Mouse (Mus musculus) stomach, embryonic 16.5 days (tissue): ENCODE data around the gene Tnfrsf9. TPM values are rescaled to one million over a fixed set of nuclear protein-coding genes. Genes with fewer than 3 reads are reported as not detected.

ENCODE experiments used
- ATAC-seq: fragments of 200-750 bp; cut with Nextera tagmentation; 2 replicates; pipeline ENCODE4 v1.8.0; 2017; ENCODE audit warnings: moderate number of reproducible peaks, moderate TSS enrichment; ENCODE audit not compliant: insufficient read depth, low FRiP score
- H3K27ac ChIP-seq: fragments of 300-500 bp; sonication (generic); 2 replicates; pipeline ENCODE4 v1.5.1; 2014; ENCODE audit warnings: low read length
- H3K27me3 ChIP-seq: fragments of 300-500 bp; sonication (generic); 2 replicates; pipeline ENCODE4 v1.6.1; 2014; ENCODE audit warnings: low read length, control low read depth, mixed read lengths; ENCODE audit not compliant: control insufficient read depth, insufficient read depth
- H3K36me3 ChIP-seq: fragments of 300-500 bp; sonication (generic); 2 replicates; pipeline ENCODE4 v1.6.1; 2014; ENCODE audit warnings: low read length; ENCODE audit not compliant: control insufficient read depth, insufficient read depth
- H3K4me1 ChIP-seq: fragments of 300-500 bp; sonication (generic); 2 replicates; pipeline ENCODE4 v1.6.1; 2014; ENCODE audit warnings: low read length, control low read depth, mixed read lengths; ENCODE audit not compliant: control insufficient read depth, insufficient read depth
- H3K4me2 ChIP-seq: fragments of 300-500 bp; sonication (generic); 2 replicates; pipeline ENCODE4 v1.6.1; 2014; ENCODE audit warnings: low read depth, low read length, mixed read lengths
- H3K4me3 ChIP-seq: fragments of 300-500 bp; sonication (generic); replicated peaks from 2 replicates; pipeline ENCODE4 v1.5.1; 2014; ENCODE audit warnings: mild to moderate bottlenecking, low read length
- H3K9ac ChIP-seq: fragments of 300-500 bp; sonication (generic); 2 replicates; pipeline ENCODE4 v1.6.1; 2014; ENCODE audit warnings: low read length
- H3K9me3 ChIP-seq: fragments of 300-500 bp; sonication (generic); replicated peaks from 2 replicates; pipeline ENCODE4 v1.6.1; 2016; ENCODE audit warnings: low read length, control low read depth; ENCODE audit not compliant: control insufficient read depth
- WGBS: fragments of 180-500 bp; shearing (Covaris S2); extraction: QIAGEN DNeasy Blood & Tissue Kit; methylation state at CpG from one replicate; pipeline ENCODE4 v1.1.7; 2014; 5-methylcytosine and 5-hydroxymethylcytosine counted together
- polyA plus RNA-seq: library from polyadenylated mRNA; unstranded; fragments of >200 nt; fragmentation: Nextera tagmentation; extraction: Ambion mirVana; gene quantifications from 2 replicates; pipeline ENCODE4 v1.2.1, GENCODE M21; 2015

Tnfrsf9 gene
- polyA plus RNA-seq, 1 experiment from 2014 or later = 0.84 TPM

- Histone ChIP-seq H3K4me2 (no peak overlapping the region), H3K4me1 (no peaks in the 10 kb centered on the region), H3K9me3 (no peaks in the 10 kb centered on the region), H3K27ac (no peak overlapping the region), H3K9ac (no peak overlapping the region), H3K36me3 (no peaks in the 10 kb centered on the region), H3K27me3 (no peaks in the 10 kb centered on the region), H3K4me3 (no peak overlapping the region)
- no peak for ATAC-seq
- WGBS = 78% methylated on average over 16 of the region's 16 CpGs
Observed at GRCm38 (mm10) chr4:150937293-150938062, 23.1 kb downstream of the Tnfrsf9 start.

DNA sequence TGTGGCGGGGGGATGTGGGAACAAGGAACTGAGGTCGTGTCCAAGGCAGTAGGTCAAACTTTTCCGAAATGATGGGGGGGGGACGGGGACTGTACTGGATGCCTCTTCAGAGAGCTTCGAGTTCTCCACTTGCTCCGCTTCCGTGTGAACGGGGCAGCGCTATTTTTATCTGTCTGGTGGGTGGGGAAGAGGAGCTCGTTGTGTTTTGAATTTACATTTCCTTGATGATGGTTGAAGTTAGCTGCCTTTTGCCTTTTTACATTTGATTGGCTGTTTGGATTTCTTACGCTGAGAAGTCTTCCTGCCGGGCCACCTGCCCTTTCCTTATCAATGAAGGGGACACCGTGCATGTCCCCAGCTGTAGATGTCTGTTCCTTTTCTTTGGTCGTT, 23.7 kb downstream of the Tnfrsf9 start:
- Histone ChIP-seq H3K27me3 (no peaks in the 10 kb centered on the region), H3K9ac (no peak overlapping the region), H3K4me3 (no peak overlapping the region), H3K27ac (no peak overlapping the region), H3K4me2 (no peak overlapping the region), H3K4me1 (no peaks in the 10 kb centered on the region), H3K36me3 (no peaks in the 10 kb centered on the region), H3K9me3 (no peaks in the 10 kb centered on the region)
- WGBS = 47% methylated on average over 14 of the region's 14 CpGs
- ATAC-seq = no peak

- Histone ChIP-seq H3K36me3 (no peaks in the 10 kb centered on the region), H3K4me2 (no peak overlapping the region), H3K27me3 (no peaks in the 10 kb centered on the region), H3K27ac (no peak overlapping the region), H3K4me3 (no peak overlapping the region), H3K9ac (no peak overlapping the region), H3K4me1 (no peaks in the 10 kb centered on the region), H3K9me3 (no peaks in the 10 kb centered on the region)
- 54% methylated on average over 13 of the region's 13 CpGs for WGBS
- no peak for ATAC-seq
Observed at GRCm38 (mm10) chr4:150939991-150940651, 25.8 kb downstream of the Tnfrsf9 start.

DNA sequence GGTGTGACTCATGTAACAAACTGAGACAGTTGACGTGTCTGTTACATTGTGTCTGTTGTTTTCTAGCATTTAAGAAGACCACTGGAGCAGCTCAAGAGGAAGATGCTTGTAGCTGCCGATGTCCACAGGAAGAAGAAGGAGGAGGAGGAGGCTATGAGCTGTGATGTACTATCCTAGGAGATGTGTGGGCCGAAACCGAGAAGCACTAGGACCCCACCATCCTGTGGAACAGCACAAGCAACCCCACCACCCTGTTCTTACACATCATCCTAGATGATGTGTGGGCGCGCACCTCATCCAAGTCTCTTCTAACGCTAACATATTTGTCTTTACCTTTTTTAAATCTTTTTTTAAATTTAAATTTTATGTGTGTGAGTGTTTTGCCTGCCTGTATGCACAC, 30.3 kb downstream of the Tnfrsf9 start:
- 87% methylated on average over 7 of the region's 7 CpGs for WGBS
- Histone ChIP-seq H3K4me1 (no peaks in the 10 kb centered on the region), H3K36me3 (no peaks in the 10 kb centered on the region), H3K27ac (no peak overlapping the region), H3K4me2 (no peak overlapping the region), H3K4me3 (no peak overlapping the region), H3K9me3 (no peaks in the 10 kb centered on the region), H3K9ac (no peak overlapping the region), H3K27me3 (no peaks in the 10 kb centered on the region)
- ATAC-seq = no peak

- ATAC-seq = no peak
- H3K9me3 ChIP-seq = no peaks in the 10 kb centered on the region
- H3K27ac ChIP-seq = no peak overlapping the region
- 71% methylated on average over 10 of the region's 10 CpGs for WGBS
- H3K36me3 ChIP-seq = no peaks in the 10 kb centered on the region
- no peaks in the 10 kb centered on the region for H3K27me3 ChIP-seq
- H3K4me2 ChIP-seq = no peak overlapping the region
- H3K9ac ChIP-seq = no peak overlapping the region
- no peak overlapping the region for H3K4me3 ChIP-seq
- H3K4me1 ChIP-seq = no peaks in the 10 kb centered on the region
Observed at GRCm38 (mm10) chr4:150950972-150951371, 36.6 kb downstream of the Tnfrsf9 start.

DNA sequence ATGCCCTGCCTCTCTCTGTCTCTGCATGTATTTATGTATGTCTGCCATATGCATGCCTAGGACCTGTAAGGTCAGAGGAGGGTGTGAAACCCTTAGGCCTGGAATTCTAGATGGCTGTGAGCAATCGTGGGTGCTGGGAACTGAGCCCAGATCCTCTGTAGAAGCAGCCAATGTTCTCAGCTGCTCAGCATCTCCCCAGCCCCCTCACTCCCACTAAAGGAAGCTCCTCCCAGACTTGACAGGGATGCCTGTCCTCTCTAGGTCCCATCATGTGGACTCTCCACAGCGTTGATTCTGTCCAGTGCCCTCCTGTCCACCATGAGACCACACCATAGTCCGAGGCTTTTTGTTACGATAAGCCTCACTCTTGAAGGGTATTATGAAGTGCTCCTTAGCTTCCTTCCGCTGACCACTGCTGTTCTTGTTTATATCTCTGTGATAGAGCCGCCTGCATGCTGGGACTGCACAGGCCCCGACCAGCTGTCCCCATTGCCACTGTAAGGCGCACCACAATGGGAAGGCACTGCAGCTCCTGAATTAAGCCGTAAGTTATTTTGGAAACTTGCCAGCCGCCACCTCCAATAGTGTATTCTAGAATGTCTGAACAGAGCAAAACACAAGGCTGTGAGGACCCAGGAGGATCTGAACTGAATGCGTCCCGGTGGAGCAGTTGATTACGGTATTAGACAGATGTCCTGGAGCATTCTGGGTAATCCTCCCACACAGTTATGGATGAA, 42.2 kb downstream of the Tnfrsf9 start:
- no peaks in the 10 kb centered on the region for H3K9me3 ChIP-seq
- WGBS = 44% methylated on average over 13 of the region's 13 CpGs
- H3K4me2 ChIP-seq = peak overlapping the region; percentile 16; the same call in 1 of the 2 replicates
- H3K36me3 ChIP-seq = no peaks in the 10 kb centered on the region
- ATAC-seq = peak; percentile 65
- H3K9ac ChIP-seq = no peak overlapping the region
- 0 out of 2 replicates have a peak, but pooled peaks cover 3% of the 10 kb centered on the region for H3K4me1 ChIP-seq
- no peak overlapping the region for H3K4me3 ChIP-seq
- H3K27me3 ChIP-seq = no peaks in the 10 kb centered on the region
- peak overlapping the region; percentile 6; the same call in 1 of the 2 replicates for H3K27ac ChIP-seq

GRCm38 (mm10) chr4:150957106-150957458, 42.7 kb downstream of the Tnfrsf9 start:
- no peak overlapping the region for H3K4me3 ChIP-seq
- no peaks in the 10 kb centered on the region for H3K27me3 ChIP-seq
- H3K4me2 ChIP-seq = no peak overlapping the region
- no peaks in the 10 kb centered on the region for H3K9me3 ChIP-seq
- H3K4me1 ChIP-seq = 0 out of 2 replicates have a peak, but pooled peaks cover 3% of the 10 kb centered on the region
- ATAC-seq = no peak; the same call in 1 of the 2 replicates
- WGBS = 39% methylated on average over 1 of the region's 1 CpGs
- H3K27ac ChIP-seq = no peak overlapping the region
- no peak overlapping the region for H3K9ac ChIP-seq
- no peaks in the 10 kb centered on the region for H3K36me3 ChIP-seq

GRCm38 (mm10) chr4:150958536-150958935, 44.2 kb downstream of the Tnfrsf9 start:
- no peak overlapping the region for H3K4me2 ChIP-seq
- no peak for ATAC-seq
- H3K27ac ChIP-seq = no peak overlapping the region
- H3K36me3 ChIP-seq = no peaks in the 10 kb centered on the region
- H3K4me1 ChIP-seq = 0 out of 2 replicates have a peak, but pooled peaks cover 3% of the 10 kb centered on the region
- no peaks in the 10 kb centered on the region for H3K27me3 ChIP-seq
- no peak overlapping the region for H3K9ac ChIP-seq
- WGBS = 67% methylated on average over 7 of the region's 7 CpGs
- H3K4me3 ChIP-seq = no peak overlapping the region
- H3K9me3 ChIP-seq = no peaks in the 10 kb centered on the region

DNA sequence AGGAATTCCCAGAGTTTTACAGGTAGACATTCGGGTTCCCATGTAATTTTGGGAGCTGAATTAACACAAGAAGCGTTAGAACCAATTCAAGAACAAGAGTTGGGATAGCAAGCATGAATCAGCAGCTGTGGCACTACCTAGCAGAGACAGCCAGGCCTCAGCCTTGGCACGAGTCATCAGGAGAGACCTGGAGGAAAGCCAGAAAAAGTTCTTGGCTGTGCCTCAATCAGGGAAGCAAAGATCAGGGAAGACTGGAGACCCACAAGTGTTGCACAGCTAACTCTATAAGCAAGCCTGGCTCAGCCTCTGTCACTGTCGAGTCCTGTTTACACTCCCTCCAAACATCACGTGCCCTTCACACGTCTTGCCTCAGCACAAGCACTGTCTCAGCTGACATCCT, 47.9 kb downstream of the Tnfrsf9 start:
- H3K9me3 ChIP-seq = no peaks in the 10 kb centered on the region
- no peak overlapping the region for H3K4me2 ChIP-seq
- no peak overlapping the region for H3K4me3 ChIP-seq
- H3K36me3 ChIP-seq = no peaks in the 10 kb centered on the region
- H3K27me3 ChIP-seq = no peaks in the 10 kb centered on the region
- 0 out of 2 replicates have a peak, but pooled peaks cover 7% of the 10 kb centered on the region for H3K4me1 ChIP-seq
- ATAC-seq = no peak
- WGBS = 34% methylated on average over 6 of the region's 6 CpGs
- H3K27ac ChIP-seq = no peak overlapping the region
- no peak overlapping the region for H3K9ac ChIP-seq
